Mouse (Mus musculus) cerebellum, adult (tissue): ENCODE data around the gene Dab1.
A peak's percentile ranks its signal among the peaks of the same experiment; 100 is the strongest.

Experiments
- ATAC-seq: cut with Nextera tagmentation; 2 replicates; pipeline ENCODE4 v1.9.2; 2017; ENCODE audit warnings: mild to moderate bottlenecking, moderate library complexity, mixed read lengths; ENCODE audit not compliant: insufficient number of reproducible peaks, low FRiP score, low TSS enrichment

Gene Dab1

DNA sequence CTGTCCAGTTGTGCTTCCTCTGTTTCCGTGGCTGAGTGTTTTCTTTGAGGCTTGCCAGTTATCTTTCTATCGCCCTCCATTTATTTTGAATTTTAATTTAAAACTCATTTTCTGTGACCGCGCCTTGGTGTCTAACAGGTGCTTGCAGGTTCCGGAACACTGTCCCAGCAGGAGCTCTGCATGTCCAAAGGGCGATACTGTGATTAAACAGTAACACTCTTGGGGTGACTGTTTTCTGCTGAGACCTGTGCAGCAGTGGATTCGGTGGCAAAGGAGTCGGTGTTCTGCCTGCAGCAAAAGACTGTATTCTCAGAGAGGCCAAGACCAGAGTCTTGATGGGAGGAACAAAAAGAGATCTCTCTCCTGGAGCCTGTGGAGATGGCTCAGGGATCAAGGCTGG, 1006.2 kb downstream of the Dab1 start:
- ATAC-seq: no peak

GRCm38 (mm10) chr4:104628708-104629107, 1009.5 kb downstream of the Dab1 start:
- ATAC-seq: no peak

DNA sequence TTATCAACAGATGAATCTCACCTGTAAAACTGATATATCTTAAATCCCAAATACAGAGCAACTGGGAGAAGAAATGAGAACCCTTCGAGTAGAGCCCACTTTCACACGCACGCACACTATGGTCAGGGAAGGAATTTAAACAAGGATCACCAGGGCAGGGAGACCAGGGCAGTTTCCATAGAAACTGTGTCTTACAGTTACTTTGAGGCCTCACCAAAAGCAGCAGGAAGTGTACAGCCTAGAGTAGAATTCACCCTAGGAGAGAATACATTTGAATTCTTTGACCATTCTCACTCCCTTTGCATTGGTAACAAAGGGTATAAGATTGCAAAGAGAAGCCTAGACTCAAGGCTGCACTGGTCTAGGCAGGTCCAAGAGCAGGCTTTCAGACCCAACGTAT, 1017.9 kb downstream of the Dab1 start:
- ATAC-seq: no peak

DNA sequence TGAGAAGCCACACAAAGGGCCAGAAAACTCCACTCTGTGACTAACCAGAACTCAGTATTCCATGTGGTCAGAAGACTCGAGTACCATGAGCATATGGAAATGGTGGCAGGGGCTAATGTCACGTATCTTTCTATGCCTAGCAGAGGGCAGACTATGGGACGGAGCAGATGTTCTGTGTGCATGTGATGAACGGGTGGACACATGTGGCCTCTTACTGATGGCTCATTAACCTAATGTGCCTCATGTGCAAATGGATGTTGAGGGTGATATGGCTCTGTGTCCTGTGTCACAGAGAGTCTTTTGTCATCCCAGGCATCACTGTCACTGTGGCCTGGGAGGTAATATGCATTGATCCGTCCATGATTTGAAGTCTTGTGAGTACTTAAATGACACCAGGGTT, 1021.5 kb downstream of the Dab1 start:
- ATAC-seq: no peak

DNA sequence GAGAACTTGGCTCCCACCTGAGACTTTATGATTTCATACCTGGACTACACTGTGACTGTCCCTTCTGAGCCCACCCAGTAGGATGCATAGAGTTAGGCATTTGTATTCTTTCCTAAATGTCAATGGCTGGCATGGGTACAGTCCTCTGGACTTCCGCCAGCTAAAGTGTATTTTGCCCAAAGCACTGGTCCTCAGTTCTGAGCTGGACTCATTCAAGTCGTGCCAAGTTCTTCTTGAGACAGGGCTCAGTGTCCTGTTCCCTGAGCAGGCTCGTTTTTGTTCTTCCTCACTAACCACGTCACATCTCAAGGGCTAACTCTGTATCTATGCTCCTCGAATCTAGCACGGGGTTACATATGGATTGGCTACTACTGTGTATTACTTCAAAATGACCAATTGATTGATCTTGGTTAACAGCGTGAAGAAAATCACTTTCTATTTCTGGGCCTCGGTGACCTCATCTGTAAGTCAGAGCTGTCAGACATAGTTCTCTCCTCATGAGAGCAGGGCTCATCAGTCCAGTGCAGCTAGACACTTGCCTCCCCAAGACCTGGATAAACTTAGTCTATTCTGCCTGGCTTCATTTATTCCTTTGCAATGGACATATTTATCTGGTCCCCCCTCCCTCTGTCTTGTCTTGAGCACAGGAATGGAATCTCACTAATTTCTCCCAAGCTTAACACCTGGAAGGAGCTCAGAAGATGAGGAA, 1023.8 kb downstream of the Dab1 start:
- peak; percentile 16; the same call in 1 of the 2 replicates for ATAC-seq

DNA sequence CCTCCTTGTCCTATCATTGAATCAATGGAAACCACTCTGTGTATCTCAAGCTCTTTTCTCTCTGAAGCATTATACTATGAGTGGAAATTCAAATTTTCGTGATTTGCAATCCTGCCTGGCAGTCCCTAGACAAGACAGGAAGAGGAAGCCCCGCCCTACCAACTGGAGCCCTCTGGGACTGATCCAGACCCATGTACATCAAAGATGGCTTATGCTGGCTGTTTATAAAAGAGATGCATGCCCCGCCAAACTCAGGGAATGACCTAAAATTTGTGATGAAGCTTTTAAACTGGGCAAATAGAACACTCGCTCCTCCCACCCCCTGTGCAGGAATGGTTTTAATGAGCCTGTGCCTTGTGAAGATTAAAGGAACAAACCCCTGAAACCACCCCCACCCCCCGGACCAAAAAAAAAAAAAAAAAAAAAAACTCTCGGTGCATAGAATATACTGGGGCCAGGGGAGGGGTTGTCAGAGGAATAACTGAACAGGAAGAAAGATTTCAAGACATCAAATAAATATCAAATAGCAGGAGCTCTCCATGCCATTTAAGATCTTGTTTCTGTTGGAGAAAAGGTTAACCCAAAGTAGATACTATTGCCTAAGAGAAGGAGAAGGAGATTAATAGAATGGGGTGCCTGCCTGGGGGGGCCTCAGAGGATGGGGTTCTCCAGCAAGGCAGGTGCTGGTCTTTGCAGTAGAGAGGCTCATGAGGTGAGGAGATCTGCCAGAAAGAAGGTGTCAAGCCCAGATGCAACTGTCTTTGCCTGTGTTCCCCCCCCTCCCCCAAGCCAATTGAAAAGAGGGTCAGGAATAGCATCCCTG, 1024.6 kb downstream of the Dab1 start:
- ATAC-seq: peak; percentile 83

DNA sequence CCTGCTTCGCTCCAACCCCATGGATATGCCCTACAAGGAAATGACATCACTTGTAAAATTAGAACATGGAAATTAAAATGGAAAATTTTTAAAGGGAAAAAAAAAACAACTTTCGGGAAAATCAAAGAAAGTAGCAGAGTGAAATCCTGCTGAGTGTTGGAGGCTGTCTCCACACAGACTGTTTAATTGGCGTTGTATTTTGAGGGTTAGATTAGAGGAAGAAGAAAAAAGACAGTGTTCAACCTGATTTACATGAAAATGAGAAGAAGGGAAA, 1025.1 kb downstream of the Dab1 start:
- ATAC-seq: no peak

- ATAC-seq: no peak
These were observed 1025.7 kb downstream of the Dab1 start for GRCm38 (mm10) chr4:104644862-104645261.

- ATAC-seq: no peak
These were observed 1032.6 kb downstream of the Dab1 start for GRCm38 (mm10) chr4:104651761-104652160.

DNA sequence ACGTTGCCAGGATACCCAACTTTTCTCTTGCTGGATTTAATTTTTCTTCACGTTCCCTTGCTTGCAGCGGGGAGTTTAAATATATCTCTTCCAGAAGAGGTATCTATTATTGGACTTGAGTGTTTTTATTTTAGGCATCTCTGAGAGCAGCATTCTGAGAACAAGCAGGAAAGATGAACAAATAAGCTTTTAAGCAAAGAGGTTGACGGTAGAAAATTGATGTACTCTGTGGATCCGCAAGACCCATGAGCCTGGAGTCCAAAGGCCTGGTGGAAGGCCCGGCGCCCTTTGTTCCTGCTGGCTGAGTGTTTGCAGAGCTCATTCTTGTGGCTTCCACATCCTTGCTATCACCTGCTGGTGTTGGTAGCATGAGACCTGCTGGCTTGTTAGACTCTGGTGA, 1037.6 kb downstream of the Dab1 start:
- no peak for ATAC-seq

GRCm38 (mm10) chr4:104662841-104663614, 1043.9 kb downstream of the Dab1 start:
- ATAC-seq: no peak

DNA sequence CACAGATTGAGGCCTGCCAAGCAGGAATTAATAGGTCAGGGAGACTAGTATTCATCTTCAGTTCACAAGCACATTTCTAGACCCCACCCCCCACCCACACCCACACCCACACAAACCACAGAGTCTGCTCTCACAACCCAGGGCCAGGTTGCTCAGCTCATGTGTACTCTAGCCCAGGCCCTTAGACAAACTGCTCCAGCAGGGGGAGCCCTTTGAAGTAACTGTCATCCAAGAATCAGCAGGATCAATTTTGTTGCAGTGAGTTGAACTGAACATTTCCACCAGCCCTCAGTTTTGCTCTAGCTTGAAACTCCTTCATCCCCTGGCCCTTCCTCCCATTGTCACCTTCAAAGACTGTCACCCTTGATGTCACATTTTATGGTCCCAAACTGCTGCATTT, 1046.4 kb downstream of the Dab1 start:
- ATAC-seq: no peak

- no peak for ATAC-seq
These were observed 1047.8 kb downstream of the Dab1 start for GRCm38 (mm10) chr4:104666831-104667551.

DNA sequence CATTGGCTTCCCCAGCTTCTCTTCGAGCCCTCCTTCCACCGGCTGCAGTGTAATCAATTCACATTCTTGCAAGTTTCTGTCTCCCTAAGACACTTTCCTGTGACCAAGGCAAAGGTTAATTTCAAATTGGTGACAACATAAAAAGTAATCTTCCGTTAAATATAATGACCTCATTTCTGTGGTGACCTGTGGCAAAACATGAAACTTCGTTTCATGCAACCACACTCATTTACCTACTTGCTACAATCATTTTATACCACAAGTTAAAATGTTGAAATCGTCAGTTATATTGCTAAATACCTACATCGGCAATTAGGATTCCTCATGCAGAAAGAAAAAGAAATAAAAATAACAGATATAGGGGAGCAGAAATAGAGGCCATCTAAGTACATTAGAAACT, 1048.9 kb downstream of the Dab1 start:
- no peak for ATAC-seq

DNA sequence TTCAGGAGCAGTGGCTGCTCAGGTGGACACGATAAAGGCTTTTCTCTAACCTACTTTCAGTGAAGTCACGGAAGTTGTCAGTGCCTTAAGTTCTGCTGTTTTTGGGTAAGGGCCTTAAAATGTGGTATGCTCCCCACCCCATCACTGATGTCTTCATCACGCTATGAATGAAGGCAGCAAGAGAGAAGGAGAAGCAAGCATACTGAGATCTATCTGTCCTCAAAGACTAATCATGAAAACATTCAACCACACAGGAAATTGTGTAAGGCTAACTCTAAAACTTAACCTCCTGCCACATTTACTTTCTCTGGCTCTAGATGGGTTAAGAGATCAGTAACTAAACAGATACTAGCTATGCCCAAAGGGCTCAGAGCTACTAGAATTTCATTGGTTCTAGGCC, 1050.2 kb downstream of the Dab1 start:
- ATAC-seq: no peak

DNA sequence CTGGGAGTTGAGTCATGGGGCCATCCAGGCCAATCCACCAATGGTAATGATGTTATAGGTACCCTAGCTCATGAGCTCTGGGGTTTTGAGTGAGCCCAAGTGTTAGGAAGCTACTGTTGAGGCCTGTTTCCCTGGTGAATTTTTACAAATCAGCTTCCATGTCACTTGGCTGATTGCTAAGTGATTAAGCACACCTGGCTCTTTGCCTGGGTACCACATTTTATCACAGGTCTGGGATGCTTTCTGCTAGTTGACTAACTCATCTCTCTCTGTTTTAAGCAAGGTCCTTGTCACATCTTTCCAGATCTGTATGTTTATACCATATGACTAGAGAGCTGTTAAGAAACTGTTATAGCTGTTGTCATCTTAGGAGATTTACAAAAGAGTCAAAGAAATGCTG, 1051.6 kb downstream of the Dab1 start:
- ATAC-seq: no peak

GRCm38 (mm10) chr4:104673317-104673716, 1054.2 kb downstream of the Dab1 start:
- no peak for ATAC-seq

DNA sequence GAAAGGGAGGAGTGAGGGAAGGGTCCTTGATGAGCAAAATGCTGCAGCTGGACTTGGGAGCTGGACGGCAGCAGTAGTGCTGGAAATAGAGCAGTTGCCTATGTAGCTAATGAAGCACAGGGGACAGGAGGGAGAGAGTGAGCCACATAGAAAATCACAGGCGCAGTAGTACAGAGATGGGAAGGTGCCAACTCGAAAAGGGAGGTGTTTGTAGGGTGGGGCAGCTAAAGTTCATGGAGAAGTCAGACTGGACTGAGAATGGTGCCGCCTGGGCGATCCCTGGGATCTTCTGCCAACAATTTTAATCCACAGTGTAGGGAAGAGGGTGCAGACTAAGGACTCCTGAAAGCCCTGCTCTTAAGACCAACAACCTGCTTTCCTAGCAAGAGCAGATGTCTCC, 1055.5 kb downstream of the Dab1 start:
- no peak for ATAC-seq

GRCm38 (mm10) chr4:104678234-104678633, 1059.1 kb downstream of the Dab1 start:
- no peak for ATAC-seq

- no peak for ATAC-seq
These were observed 1061.3 kb downstream of the Dab1 start for GRCm38 (mm10) chr4:104680475-104680874.
